Mouse (Mus musculus) spleen, embryonic (tissue): ENCODE results near the gene Col6a1.

Experiments
- CTCF ChIA-PET: fragments of 350-600 bp; sonication (Branson Sonifier 250); formaldehyde crosslinking; loops from one replicate; lab custom pipeline; 2022; lab: Charles Lee

The Col6a1 gene

DNA sequence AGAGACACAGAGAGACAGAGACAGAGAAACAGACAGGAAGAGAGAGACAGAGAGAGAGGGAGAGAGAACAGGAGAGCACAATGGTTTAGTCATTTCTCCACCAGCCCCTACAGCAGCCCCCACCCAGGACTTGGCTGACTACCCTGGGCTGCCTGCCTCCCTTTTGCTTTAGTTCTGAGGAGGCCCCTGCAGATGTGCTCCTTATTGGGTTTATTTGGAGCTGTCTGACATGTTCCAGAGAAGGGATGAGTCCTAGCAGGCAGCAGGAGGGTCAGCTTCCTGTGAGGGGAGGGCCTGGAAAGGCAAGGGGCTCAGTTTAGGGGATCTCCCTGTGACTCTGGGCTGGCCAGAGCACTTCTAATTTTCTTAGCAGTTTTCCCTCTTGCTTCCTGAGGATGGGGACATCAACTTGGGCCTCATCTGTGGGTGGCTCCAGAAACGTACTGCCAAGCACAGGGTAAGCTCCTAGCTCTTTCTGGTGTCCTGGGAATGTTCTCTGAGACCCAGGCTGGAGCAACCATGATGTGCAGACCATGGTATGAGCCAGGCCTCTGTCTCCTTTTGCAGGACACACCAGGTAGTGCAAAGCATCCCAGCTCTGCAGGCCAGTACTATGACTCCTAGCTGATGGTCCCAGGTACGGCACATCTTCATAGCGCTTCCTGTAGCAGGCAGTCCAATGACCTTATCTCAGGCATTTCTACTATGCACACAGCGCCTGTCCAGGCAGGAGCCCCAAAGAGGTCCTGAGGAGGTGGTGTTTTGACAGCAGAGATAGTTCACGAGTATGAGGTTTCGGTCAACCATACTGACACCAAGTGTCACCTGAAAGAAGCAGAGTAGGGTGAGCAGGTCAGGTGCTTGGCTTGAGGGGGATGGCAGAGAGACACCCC is 45.0 kb downstream of the Col6a1 start:
- CTCF ChIA-PET, result no interaction called here

GRCm38 (mm10) chr10:76678122-76678521 is 47.8 kb downstream of the Col6a1 start:
- CTCF ChIA-PET, result interaction anchor here (0.6 kb wide), 2 partner anchors 16 to 802 kb away, joined by 4 to 8 read pairs; no protein-coding TSS in a partner anchor

DNA sequence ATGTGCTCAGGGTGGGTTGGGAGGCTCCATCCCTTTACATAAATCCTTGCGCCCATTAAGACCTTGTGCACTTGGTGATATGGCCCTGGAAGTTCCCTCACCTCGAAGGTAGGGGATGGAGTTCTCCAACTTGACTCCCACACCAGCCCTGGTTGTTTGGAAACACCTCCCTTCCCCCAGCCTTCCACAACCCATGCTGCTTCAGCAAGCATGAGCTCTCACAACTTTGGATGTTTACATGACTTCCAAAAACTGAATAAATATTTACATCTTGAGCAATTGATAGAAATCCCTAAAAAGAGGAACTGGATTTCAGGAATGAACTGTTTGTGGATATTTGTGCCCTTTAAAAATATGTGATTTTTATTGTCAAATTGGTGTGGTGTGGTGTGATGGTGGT is 50.7 kb downstream of the Col6a1 start:
- CTCF ChIA-PET, result no interaction called here

GRCm38 (mm10) chr10:76674581-76674980 is 51.4 kb downstream of the Col6a1 start:
- CTCF ChIA-PET, result no interaction called here

DNA sequence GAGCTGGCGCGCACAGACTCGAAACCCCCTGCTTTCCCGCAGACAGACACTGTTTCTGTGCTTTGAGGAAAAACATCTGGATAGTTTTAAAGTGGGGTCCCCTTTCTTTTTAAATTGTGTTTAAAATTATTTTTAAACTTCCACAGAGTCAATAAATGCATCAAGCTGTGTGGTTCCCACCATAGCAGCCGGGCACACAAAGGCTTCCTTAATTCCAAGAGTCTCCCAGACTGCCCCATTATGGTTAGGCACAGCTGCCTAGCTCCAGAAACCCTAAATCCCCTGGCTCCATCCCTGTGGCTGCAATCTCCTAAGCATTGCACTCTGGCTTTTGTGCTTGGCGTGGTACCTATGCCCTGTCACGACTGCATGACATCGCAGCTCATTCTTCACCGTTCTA is 54.0 kb downstream of the Col6a1 start:
- CTCF ChIA-PET, result no interaction called here

DNA sequence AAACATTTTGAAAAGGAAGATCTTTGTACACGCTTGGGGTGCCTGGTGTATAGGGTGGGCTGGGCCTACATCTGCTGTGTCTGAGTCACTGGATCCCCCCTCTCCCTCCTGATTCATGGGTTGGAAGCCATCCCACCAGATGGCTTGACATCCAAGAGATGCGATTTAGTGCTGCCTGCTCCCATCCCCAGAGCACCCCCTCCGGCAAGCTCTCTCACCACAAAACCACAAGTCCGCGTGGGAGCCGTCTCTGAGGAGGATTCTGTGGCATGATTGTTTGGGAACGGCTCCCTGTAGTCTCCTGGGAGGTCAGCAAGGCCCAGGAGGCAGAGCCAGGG is 57.1 kb downstream of the Col6a1 start:
- CTCF ChIA-PET, result no interaction called here

DNA sequence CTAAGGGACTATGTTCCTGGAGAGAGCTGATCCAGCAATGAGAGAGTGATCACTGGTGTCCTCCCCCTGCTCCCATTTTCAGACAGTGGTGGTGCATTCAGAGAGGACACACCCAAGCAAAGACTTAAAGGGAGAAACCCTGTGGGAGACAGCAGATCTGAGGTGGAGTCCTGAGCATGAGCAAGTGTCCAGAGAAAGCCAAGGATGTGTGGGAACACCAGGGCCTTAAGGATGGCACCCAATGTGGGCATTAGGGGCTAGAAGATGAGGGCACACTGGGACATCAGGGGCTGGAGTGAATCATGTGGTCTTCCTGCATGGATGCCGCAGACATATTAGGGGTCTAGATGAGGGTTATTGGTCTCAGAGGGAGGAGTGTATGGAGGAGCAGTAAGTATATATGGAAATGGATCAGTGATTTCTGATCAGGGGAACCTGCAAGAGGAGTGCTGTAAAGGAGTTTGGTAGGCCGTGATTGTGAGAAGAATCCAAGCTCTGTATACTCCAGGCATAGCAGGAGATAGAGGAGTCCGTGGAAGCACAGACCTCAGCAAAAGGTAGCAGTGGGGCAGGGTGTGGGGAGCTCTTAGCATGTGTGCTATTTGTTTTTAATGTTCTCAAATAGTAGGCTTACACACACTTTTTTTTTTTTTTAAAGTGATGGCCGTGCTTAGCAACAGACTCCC is 57.6 kb downstream of the Col6a1 start:
- CTCF ChIA-PET, result no interaction called here

GRCm38 (mm10) chr10:76667197-76667805 is 58.7 kb downstream of the Col6a1 start:
- CTCF ChIA-PET, result no interaction called here

DNA sequence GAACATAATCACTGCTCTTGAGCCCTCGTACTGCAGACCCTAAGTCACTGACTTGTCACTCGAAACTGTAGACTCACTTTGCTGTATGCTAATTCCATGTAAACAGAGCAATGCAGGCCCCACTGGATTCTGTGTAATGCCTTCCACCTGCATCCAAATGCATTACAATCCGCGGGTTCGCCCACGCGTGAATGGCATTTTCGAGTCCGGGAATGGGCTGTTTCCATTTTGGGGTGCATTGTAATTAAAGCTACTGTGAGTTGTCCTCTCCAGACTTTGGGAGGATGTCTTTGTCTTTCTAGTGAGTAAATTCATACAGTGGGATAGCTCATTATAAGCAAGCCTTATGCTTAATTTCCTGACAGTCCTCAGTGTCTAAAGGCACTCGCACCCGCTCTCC is 60.4 kb downstream of the Col6a1 start:
- CTCF ChIA-PET, result no interaction called here

DNA sequence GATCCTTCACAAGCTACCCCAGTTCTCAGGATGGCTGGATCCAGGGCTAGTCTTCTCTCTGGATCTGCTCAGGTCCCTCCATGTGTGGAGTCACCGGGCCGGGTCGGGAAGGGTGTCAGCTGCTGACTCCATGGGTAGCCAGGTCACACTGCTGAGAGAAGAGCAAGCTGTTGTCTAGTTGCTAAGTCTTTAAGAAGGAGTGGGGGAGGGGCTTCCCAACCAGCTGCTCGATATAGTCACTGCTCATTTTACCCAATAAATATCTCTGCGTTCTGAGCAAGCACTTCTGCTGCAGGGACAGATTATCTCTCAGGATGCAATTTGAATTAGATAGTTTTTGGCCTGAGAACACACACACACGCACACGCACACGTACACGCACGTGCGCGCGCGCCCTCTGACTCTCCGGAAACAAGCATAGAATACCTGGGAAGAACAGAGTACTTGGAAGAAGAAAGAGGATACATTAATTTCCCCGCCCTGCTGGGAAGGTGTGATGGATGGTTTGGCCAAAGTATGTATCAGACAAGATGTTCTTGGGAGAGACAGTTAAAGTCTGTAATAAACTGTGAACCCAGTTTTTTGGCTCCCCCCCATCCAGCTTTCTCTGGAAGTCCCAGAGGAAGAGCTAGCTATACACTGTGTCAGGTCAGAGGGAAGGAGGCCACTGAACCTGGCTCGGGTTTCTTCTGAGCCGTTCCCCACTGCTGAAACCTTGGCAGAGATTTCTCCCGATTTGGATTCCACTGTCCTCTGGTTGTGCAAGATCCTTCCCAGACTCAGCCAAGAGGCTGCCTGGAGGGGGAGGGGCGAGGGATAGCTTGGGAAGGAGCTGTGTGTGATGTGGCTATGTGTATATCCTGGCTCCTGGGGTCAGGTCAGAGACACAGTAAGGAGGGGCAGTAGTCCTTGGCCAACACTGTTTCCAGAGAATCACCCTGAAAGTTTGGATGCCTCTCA is 61.5 kb downstream of the Col6a1 start:
- CTCF ChIA-PET, result no interaction called here
